Mouse (Mus musculus) B cell, adult 2 months (primary cell): ENCODE measurements around the gene Nkapl.

Experiments
- DNase-seq, 2 experiments: peaks; one replicate each; pipeline ENCODE4 v3.0.0; 2022

Nkapl gene

GRCm38 (mm10) chr13:21423301-21423700, 45.0 kb downstream of the Nkapl start:
- DNase-seq = no peak

GRCm38 (mm10) chr13:21418865-21419264, 49.4 kb downstream of the Nkapl start:
- DNase-seq = no peak

- DNase-seq = no peak
These were observed 50.9 kb downstream of the Nkapl start for GRCm38 (mm10) chr13:21417298-21418010.
